Mouse (Mus musculus) bone marrow, adult 2 months (tissue): Measurements from ENCODE around the gene D430041D05Rik. TPM values are rescaled to one million over a fixed set of nuclear protein-coding genes. Genes with fewer than 3 reads are reported as not detected.

Experiments
- H3K27ac ChIP-seq: fragments of 200-500 bp; 2 replicates; pipeline ENCODE4 v1.5.1; 2012; ENCODE audit warnings: low read depth, mild to moderate bottlenecking, control low read depth, inconsistent platforms, low read length; ENCODE audit not compliant: control insufficient read depth, poor library complexity, insufficient read depth
- H3K4me1 ChIP-seq: fragments of 200-500 bp; 2 replicates; pipeline ENCODE4 v1.6.1; 2011; ENCODE audit warnings: low read length; ENCODE audit not compliant: control insufficient read depth, insufficient read depth
- H3K4me3 ChIP-seq: fragments of 200-500 bp; replicated peaks from 2 replicates; pipeline ENCODE3; 2011; ENCODE audit warnings: mild to moderate bottlenecking, low read depth, low read length, control low read depth; ENCODE audit not compliant: control insufficient read depth
- CTCF ChIP-seq: fragments of 200-500 bp; IDR thresholded peaks from 2 replicates; pipeline ENCODE4 v1.5.1; 2011; ENCODE audit warnings: low read length, control low read depth; ENCODE audit not compliant: control insufficient read depth, insufficient read depth
- POLR2A ChIP-seq: fragments of 200-500 bp; IDR thresholded peaks from 2 replicates; pipeline ENCODE4 v1.6.1; 2011; ENCODE audit warnings: low read depth, mild to moderate bottlenecking, control low read depth, low read length, borderline replicate concordance; ENCODE audit not compliant: control insufficient read depth
- WGBS: fragments of 180-500 bp; shearing (Covaris S2); methylation state at CpG from one replicate; pipeline ENCODE4 v1.1.7; 2018; 5-methylcytosine and 5-hydroxymethylcytosine counted together
- polyA plus RNA-seq: library from polyadenylated mRNA; stranded (reverse); fragments of >200 nt; gene quantifications from 2 replicates; pipeline ENCODE4 v1.2.4, GENCODE M21; 2011; ENCODE audit warnings: low replicate concordance; ENCODE audit not compliant: missing spikeins, insufficient read depth, insufficient read length

The D430041D05Rik gene
- polyA plus RNA-seq, 1 experiment, result not detected

- TF ChIP-seq CTCF (no peak), POLR2A (no peak)
- WGBS, result 35% methylated on average over 10 of the region's 10 CpGs
- Histone ChIP-seq H3K4me3 (peak overlapping the region; percentile 71), H3K27ac (peak overlapping the region; percentile 83), H3K4me1 (no peaks in the 10 kb centered on the region)
Observed at GRCm38 (mm10) chr2:104096256-104096655, 314.6 kb downstream of the D430041D05Rik start.

GRCm38 (mm10) chr2:104095741-104096213 is 315.0 kb downstream of the D430041D05Rik start, which contains the start of gene Cd59a:
TSS of gene Cd59a (plus strand) at chr2:104095801.
- peak within 1 kb of the TSS; percentile 83 for H3K27ac ChIP-seq
- H3K4me3 ChIP-seq, result peak within 1 kb of the TSS; percentile 71
- no peaks in the 10 kb centered on the region for H3K4me1 ChIP-seq
- TF ChIP-seq POLR2A, result no peak
- TF ChIP-seq CTCF, result no peak
- 6% methylated on average over 15 of the region's 15 CpGs for WGBS

GRCm38 (mm10) chr2:104093305-104093704 is 317.5 kb downstream of the D430041D05Rik start:
- Histone ChIP-seq H3K4me1 (no peaks in the 10 kb centered on the region), H3K4me3 (no peak overlapping the region), H3K27ac (no peak overlapping the region)
- TF ChIP-seq CTCF (no peak), POLR2A (no peak)
- 89% methylated on average over 2 of the region's 2 CpGs for WGBS

Other genes with a start within 250 kb of the D430041D05Rik start
- gene Hipk3, start 83.4 kb upstream of the D430041D05Rik start, polyA plus RNA-seq, result 8.7 and 8.8 TPM in 2 replicates
- 22.1 and 26.7 TPM in 2 replicates for gene Cstf3, start 179.5 kb upstream of the D430041D05Rik start, polyA plus RNA-seq